Mouse (Mus musculus) embryonic facial prominence, embryonic 12.5 days (tissue): ENCODE measurements around the gene Fignl1. TPM values are rescaled to one million over a fixed set of nuclear protein-coding genes. Genes with fewer than 3 reads are reported as not detected.

ENCODE experiments used
- ATAC-seq: fragments of 200-750 bp; cut with Nextera tagmentation; 2 replicates; pipeline ENCODE4 v1.8.0; 2017; ENCODE audit not compliant: insufficient number of reproducible peaks, insufficient read depth, low FRiP score, low TSS enrichment
- H3K27ac ChIP-seq: fragments of 300-500 bp; sonication (generic); 2 replicates; pipeline ENCODE4 v1.5.1; 2016; ENCODE audit warnings: mild to moderate bottlenecking
- H3K27me3 ChIP-seq: fragments of 300-500 bp; sonication (generic); 2 replicates; pipeline ENCODE4 v1.6.1; 2016; ENCODE audit warnings: mild to moderate bottlenecking, moderate library complexity
- H3K36me3 ChIP-seq: fragments of 300-500 bp; sonication (generic); 2 replicates; pipeline ENCODE4 v1.6.1; 2016; ENCODE audit warnings: mild to moderate bottlenecking
- H3K4me1 ChIP-seq: fragments of 300-500 bp; sonication (generic); 2 replicates; pipeline ENCODE4 v1.6.1; 2016
- H3K4me2 ChIP-seq: fragments of 300-500 bp; sonication (generic); replicated peaks from 2 replicates; pipeline ENCODE4 v1.6.1; 2016; ENCODE audit warnings: mild to moderate bottlenecking, moderate library complexity
- H3K4me3 ChIP-seq: fragments of 300-500 bp; sonication (generic); 2 replicates; pipeline ENCODE4 v1.5.1; 2016; ENCODE audit warnings: mild to moderate bottlenecking
- H3K9ac ChIP-seq: fragments of 300-500 bp; sonication (generic); 2 replicates; pipeline ENCODE4 v1.6.1; 2016; ENCODE audit warnings: mild to moderate bottlenecking, moderate library complexity
- H3K9me3 ChIP-seq: fragments of 300-500 bp; sonication (generic); 2 replicates; pipeline ENCODE4 v1.6.1; 2016; ENCODE audit warnings: mild to moderate bottlenecking, moderate library complexity
- WGBS: fragments of 180-500 bp; shearing (Covaris S2); methylation state at CpG from one replicate; pipeline ENCODE4 v1.1.7; 2016; 5-methylcytosine and 5-hydroxymethylcytosine counted together
- polyA plus RNA-seq: library from polyadenylated mRNA; unstranded; fragments of >200 nt; fragmentation: Nextera tagmentation; extraction: Ambion mirVana; gene quantifications from 2 replicates; pipeline ENCODE4 v1.2.1, GENCODE M21; 2016

Fignl1 gene
- polyA plus RNA-seq, 1 experiment from 2014 or later: 71.1 TPM

- Histone ChIP-seq H3K36me3 (no peaks in the 10 kb centered on the region), H3K27ac (no peak overlapping the region), H3K9me3 (no peaks in the 10 kb centered on the region), H3K4me3 (no peak overlapping the region), H3K4me2 (no peak overlapping the region), H3K4me1 (no peaks in the 10 kb centered on the region), H3K9ac (no peak overlapping the region), H3K27me3 (no peaks in the 10 kb centered on the region)
- WGBS: 88% methylated on average over 5 of the region's 5 CpGs
- no peak for ATAC-seq
Observed at GRCm38 (mm10) chr11:11774893-11775292, 33.9 kb downstream of the Fignl1 start.

DNA sequence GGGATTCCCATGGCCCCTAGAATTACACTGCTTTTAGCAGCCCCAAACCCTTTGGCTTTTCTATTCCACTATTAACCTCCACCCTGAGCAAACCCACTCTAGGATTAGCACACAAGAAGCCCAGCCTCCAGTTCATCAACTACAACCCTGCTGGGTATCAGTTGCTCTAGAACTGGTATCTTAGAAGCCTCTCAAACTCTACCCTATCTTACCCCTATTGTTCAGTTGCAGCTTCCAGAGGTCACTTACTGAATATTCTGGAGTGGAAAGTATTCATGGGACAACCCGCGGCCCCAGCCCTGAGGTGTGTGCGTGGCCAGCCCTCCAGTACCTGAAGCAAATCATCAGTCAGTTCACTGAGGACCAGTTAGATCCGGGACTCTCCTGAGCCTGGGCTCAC lies 34.4 kb downstream of the Fignl1 start:
- no peak for ATAC-seq
- Histone ChIP-seq H3K9ac (no peak overlapping the region), H3K27ac (no peak overlapping the region), H3K27me3 (no peaks in the 10 kb centered on the region), H3K4me1 (no peaks in the 10 kb centered on the region), H3K36me3 (no peaks in the 10 kb centered on the region), H3K4me3 (no peak overlapping the region), H3K4me2 (no peak overlapping the region), H3K9me3 (no peaks in the 10 kb centered on the region)
- WGBS: 94% methylated on average over 4 of the region's 4 CpGs

DNA sequence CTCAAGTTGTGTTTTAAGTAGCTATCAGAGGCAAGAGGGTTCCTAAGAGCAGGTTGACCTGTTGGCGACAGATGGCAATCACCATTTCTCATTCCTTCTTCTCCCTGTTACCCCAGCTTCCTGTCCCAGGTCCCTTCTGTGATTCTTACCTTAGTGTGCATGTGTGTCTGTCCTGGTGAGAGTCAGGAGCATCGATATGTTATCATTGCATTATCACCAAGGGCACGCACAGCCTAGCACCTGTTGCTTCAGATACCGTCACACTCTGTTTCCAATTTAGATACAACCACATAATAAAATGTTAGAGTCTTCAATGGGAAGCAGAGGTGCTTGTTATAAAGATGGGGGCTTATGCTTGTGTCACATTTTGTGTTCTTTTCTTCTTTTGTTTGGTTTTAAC lies 36.6 kb downstream of the Fignl1 start:
- Histone ChIP-seq H3K36me3 (no peaks in the 10 kb centered on the region), H3K27me3 (no peaks in the 10 kb centered on the region), H3K9me3 (no peaks in the 10 kb centered on the region), H3K4me3 (no peak overlapping the region), H3K4me1 (no peaks in the 10 kb centered on the region), H3K27ac (no peak overlapping the region), H3K9ac (no peak overlapping the region), H3K4me2 (no peak overlapping the region)
- 90% methylated on average over 4 of the region's 4 CpGs for WGBS
- ATAC-seq: no peak

DNA sequence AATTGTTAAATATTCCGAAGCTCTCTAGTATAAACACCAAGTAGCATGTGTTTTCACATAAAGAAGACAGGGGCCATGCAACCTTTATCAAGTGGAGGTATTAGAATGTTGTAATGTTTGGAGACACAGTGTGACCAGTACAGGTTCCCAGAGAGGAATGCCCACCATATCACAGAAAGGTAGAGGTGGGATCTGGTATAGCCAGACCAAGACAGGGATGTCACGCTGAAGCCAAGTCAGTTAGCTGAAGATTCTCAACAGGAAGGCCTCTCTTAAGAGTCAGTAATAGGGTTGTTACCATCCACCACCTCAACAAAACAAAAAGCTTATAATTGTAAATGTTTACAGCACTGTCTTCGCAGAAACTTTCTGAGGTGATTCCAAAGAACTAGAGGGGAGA lies 38.1 kb downstream of the Fignl1 start:
- Histone ChIP-seq H3K27me3 (no peaks in the 10 kb centered on the region), H3K9me3 (no peaks in the 10 kb centered on the region), H3K4me3 (no peak overlapping the region), H3K4me2 (no peak overlapping the region), H3K27ac (no peak overlapping the region), H3K9ac (no peak overlapping the region), H3K4me1 (no peaks in the 10 kb centered on the region), H3K36me3 (no peaks in the 10 kb centered on the region)
- no peak for ATAC-seq
- WGBS: 84% methylated on average over 3 of the region's 3 CpGs

DNA sequence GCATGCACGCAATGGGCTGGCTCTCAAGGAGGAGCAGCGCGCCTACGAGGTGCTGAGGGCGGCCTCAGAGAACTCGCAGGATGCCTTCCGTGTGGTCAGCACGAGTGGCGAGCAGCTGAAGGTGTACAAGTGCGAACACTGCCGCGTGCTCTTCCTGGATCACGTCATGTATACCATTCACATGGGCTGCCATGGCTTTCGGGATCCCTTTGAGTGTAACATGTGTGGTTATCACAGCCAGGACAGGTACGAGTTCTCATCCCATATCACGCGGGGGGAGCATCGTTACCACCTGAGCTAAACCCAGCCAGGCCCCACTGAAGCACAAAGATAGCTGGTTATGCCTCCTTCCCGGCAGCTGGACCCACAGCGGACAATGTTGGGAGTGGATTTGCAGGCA lies 39.5 kb downstream of the Fignl1 start:
- no peak overlapping the region for H3K4me2 ChIP-seq
- no peak overlapping the region for H3K27ac ChIP-seq
- no peaks in the 10 kb centered on the region for H3K36me3 ChIP-seq
- H3K4me3 ChIP-seq: no peak overlapping the region
- H3K9me3 ChIP-seq: no peaks in the 10 kb centered on the region
- 94% methylated on average over 20 of the region's 20 CpGs for WGBS
- H3K27me3 ChIP-seq: no peaks in the 10 kb centered on the region
- no peaks in the 10 kb centered on the region for H3K4me1 ChIP-seq
- no peak for ATAC-seq
- no peak overlapping the region for H3K9ac ChIP-seq

DNA sequence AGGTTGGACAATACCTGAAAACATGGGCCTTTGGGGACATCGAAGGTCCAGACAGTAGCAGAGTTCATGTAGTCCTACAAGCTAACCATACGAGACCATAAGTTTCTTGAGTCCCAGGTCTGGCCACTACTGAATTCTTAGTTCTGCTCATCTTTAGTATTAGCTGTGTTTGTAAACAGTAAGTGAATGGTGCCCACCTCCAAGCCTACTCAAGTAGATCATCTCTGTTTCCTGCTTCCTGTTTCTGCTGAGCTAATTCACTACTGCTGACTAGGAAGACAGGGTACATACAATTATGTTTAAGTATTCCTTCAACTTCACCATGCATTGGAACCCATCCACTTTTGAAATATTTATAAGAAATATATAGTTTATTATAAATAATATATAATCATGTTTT lies 40.7 kb downstream of the Fignl1 start:
- 88% methylated on average over 2 of the region's 2 CpGs for WGBS
- no peak overlapping the region for H3K4me2 ChIP-seq
- H3K9ac ChIP-seq: no peak overlapping the region
- no peaks in the 10 kb centered on the region for H3K36me3 ChIP-seq
- H3K27me3 ChIP-seq: no peaks in the 10 kb centered on the region
- ATAC-seq: no peak
- no peaks in the 10 kb centered on the region for H3K4me1 ChIP-seq
- H3K4me3 ChIP-seq: no peak overlapping the region
- no peaks in the 10 kb centered on the region for H3K9me3 ChIP-seq
- H3K27ac ChIP-seq: no peak overlapping the region

DNA sequence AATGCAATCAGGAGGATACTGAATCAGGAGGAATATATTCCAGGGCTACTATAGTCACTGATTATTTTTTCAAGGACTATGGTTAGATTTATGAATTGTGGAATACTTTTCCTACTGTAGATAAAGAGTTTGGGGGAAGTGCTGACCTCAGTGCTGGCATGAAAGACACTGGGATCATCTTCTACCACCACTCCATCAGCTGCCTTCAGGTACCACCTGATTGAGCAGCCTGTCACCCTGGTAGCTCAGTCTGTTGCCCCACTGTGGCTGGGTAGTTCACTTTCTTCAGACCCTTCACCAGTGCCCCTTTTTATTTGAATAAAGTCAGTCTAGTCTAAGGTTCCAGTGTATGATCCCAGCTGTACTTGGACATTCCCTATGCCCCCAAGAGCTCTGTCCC lies 42.0 kb downstream of the Fignl1 start:
- H3K27ac ChIP-seq: no peak overlapping the region
- H3K27me3 ChIP-seq: no peaks in the 10 kb centered on the region
- H3K36me3 ChIP-seq: no peaks in the 10 kb centered on the region
- ATAC-seq: no peak
- no peaks in the 10 kb centered on the region for H3K4me1 ChIP-seq
- no peak overlapping the region for H3K4me2 ChIP-seq
- H3K9ac ChIP-seq: no peak overlapping the region
- no peaks in the 10 kb centered on the region for H3K9me3 ChIP-seq
- no peak overlapping the region for H3K4me3 ChIP-seq

GRCm38 (mm10) chr11:11766105-11766504 lies 42.7 kb downstream of the Fignl1 start:
- no peak overlapping the region for H3K9ac ChIP-seq
- no peaks in the 10 kb centered on the region for H3K36me3 ChIP-seq
- H3K9me3 ChIP-seq: no peaks in the 10 kb centered on the region
- H3K27ac ChIP-seq: no peak overlapping the region
- no peaks in the 10 kb centered on the region for H3K4me1 ChIP-seq
- H3K27me3 ChIP-seq: no peaks in the 10 kb centered on the region
- no peak overlapping the region for H3K4me2 ChIP-seq
- ATAC-seq: no peak
- WGBS: 87% methylated on average over 1 of the region's 1 CpGs
- no peak overlapping the region for H3K4me3 ChIP-seq

DNA sequence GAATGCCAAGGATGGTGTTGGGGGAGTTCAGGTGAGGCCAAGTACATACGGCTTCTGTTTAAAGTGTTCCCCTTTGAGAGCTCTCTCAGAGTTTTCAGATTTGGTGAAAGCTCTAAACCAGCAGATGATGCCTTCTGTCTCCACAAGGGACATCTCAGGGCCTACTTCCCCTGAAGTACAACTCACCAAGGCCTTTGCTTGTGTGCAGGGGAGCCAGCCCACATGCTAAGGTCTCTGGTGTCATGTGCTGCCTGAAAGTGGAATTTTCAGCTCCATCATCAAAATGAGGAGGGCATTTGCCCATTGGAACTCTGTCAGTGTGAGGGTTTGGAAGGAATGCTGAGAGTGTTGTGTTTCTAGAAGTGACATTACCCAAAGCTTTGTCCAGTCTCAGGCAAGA lies 43.3 kb downstream of the Fignl1 start:
- no peak for ATAC-seq
- H3K36me3 ChIP-seq: no peaks in the 10 kb centered on the region

DNA sequence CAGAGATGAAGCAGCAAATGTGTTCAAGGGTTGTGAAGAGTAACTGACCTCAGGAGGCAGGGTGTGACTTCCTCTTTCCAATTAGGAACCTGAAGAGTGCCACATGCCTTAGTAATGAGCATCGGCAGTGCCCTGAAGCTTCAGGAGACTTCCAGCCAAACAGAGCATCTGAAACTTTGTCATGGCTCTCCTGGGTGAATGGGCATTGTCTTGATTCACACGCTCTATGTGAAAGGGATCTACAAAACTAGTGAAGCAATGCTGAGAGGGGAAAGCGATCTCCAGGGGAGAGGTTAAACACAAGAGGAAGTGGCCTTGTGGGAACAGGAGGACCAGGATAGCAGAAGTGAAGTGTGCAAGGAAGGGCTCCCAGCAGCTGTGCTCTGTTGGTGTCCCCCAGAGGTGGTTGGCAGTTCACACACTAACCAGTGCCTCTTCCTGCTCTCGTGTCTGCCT lies 45.5 kb downstream of the Fignl1 start:
- no peak overlapping the region for H3K4me2 ChIP-seq
- no peaks in the 10 kb centered on the region for H3K4me1 ChIP-seq
- H3K4me3 ChIP-seq: no peak overlapping the region
- H3K27me3 ChIP-seq: no peaks in the 10 kb centered on the region
- no peaks in the 10 kb centered on the region for H3K36me3 ChIP-seq
- no peak for ATAC-seq
- no peaks in the 10 kb centered on the region for H3K9me3 ChIP-seq
- H3K9ac ChIP-seq: no peak overlapping the region
- no peak overlapping the region for H3K27ac ChIP-seq
- 74% methylated on average over 4 of the region's 4 CpGs for WGBS

More for the DNA sequence above, 43.3 kb downstream of the Fignl1 start:
- H3K9ac ChIP-seq: no peak overlapping the region
- no peak overlapping the region for H3K4me2 ChIP-seq
- no peak overlapping the region for H3K27ac ChIP-seq
- H3K4me3 ChIP-seq: no peak overlapping the region
- H3K27me3 ChIP-seq: no peaks in the 10 kb centered on the region
- H3K9me3 ChIP-seq: no peaks in the 10 kb centered on the region
- 75% methylated on average over 1 of the region's 1 CpGs for WGBS
- no peaks in the 10 kb centered on the region for H3K4me1 ChIP-seq

DNA sequence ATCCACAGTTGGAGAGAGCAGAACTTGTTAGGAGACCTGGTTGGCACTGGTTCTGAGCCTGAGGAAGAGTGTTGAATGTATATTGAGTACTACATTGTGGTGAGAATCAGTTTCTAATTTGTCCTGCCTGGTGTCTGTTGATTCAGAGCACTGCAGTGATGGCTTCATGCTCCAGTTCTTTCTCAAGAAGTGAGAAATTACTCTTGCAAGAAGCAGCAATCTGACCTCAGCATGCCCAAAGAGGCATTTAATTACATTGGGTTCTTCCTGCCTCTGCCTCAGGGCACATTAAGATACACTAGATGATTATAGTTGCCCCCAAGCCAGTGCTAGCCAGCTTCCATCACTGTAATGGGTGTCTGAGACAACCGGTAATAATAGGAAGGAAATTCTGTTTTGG lies 49.9 kb downstream of the Fignl1 start:
- WGBS: 91% methylated on average over 1 of the region's 1 CpGs
- Histone ChIP-seq H3K27ac (no peak overlapping the region), H3K9ac (no peak overlapping the region), H3K4me1 (no peaks in the 10 kb centered on the region), H3K4me3 (no peak overlapping the region), H3K27me3 (no peaks in the 10 kb centered on the region), H3K9me3 (no peaks in the 10 kb centered on the region), H3K4me2 (no peak overlapping the region), H3K36me3 (no peaks in the 10 kb centered on the region)
- ATAC-seq: no peak

DNA sequence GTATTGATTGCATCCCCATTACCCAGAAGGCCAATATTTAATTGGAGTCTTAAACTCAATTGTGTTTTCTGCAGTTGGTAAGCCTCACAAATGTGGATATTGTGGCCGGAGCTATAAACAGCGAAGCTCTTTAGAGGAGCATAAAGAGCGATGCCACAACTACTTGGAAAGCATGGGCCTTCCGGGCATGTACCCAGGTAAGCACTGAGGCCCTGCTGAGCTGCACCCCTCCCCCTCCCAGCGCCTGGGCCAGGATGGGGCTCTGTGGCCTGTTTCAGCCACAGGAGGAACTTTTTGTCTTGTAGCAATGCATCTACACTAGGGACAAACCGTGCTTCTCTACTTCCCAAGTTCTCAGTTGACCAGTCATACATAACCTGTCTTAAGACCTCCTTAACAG lies 50.6 kb downstream of the Fignl1 start:
- Histone ChIP-seq H3K27ac (no peak overlapping the region), H3K4me1 (no peaks in the 10 kb centered on the region), H3K27me3 (no peaks in the 10 kb centered on the region), H3K4me2 (no peak overlapping the region), H3K9ac (no peak overlapping the region), H3K4me3 (no peak overlapping the region), H3K36me3 (no peaks in the 10 kb centered on the region), H3K9me3 (no peaks in the 10 kb centered on the region)
- 68% methylated on average over 6 of the region's 6 CpGs for WGBS
- no peak for ATAC-seq

- Histone ChIP-seq H3K4me2 (no peak overlapping the region), H3K36me3 (no peaks in the 10 kb centered on the region), H3K27ac (no peak overlapping the region), H3K27me3 (no peaks in the 10 kb centered on the region), H3K9me3 (no peaks in the 10 kb centered on the region), H3K9ac (no peak overlapping the region), H3K4me1 (no peaks in the 10 kb centered on the region), H3K4me3 (no peak overlapping the region)
- WGBS: 78% methylated on average over 5 of the region's 5 CpGs
- no peak for ATAC-seq
Observed at GRCm38 (mm10) chr11:11752859-11753258, 55.9 kb downstream of the Fignl1 start.
